Mouse (Mus musculus) kidney, adult 18-20 months (tissue): ENCODE results near the gene Dnajb2.
A peak's percentile ranks its signal among the peaks of the same experiment; 100 is the strongest.
"Not testable (repeated sequence)": the region's sequence is repeated elsewhere in the genome, so short reads cannot be mapped to it uniquely, and the experiment has no call there.

Experiments used
- DNase-seq: peaks from one replicate; pipeline ENCODE4 v3.0.0; 2021

Dnajb2 gene

DNA sequence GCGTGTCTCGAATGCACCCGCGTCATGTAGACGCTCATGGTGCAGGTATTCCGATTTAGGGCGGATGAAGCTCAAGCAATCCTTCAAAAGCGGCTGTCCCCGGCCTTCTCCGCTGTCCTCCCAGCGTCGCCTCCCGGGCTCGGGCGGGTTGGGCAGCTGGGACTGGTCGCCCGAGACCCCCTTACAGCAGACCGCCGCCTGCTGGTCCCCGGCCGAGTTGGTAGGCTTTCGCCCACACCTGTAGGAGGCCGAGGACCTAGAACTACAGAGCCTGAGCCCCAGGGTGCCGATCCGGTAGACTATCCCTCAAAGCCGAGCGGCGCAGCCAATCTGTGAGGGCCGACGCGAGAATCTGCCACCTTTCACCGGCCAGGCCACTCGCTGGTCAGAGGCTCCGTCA lies 16.7 kb upstream of the Dnajb2 start, which contains the start of gene Tuba4a:
TSS of gene Tuba4a (minus strand) at position 335 of the 400 bp plus-strand sequence.
- DNase-seq: no peak

DNA sequence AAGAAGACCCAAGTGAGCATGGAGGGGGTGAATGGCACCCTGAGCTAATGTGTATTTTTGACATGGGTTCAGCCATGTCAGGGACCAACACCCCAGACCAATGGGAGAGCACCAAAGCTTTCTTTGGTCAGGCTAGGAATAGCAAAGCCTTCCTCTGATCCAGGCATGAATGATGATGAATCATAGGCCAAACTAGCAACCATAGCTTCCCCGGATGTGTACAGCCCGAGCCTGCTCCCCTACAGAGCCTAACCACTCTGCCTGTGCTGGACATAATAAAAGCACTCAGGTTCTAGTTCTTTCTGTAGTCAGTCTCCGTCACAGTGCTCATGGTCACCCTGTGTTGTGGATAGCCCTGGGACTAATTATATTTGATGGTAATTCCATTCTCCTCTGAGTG lies 14.7 kb upstream of the Dnajb2 start:
- no peak for DNase-seq

GRCm38 (mm10) chr1:75222926-75223325 lies 13.3 kb upstream of the Dnajb2 start:
- DNase-seq: no peak

DNA sequence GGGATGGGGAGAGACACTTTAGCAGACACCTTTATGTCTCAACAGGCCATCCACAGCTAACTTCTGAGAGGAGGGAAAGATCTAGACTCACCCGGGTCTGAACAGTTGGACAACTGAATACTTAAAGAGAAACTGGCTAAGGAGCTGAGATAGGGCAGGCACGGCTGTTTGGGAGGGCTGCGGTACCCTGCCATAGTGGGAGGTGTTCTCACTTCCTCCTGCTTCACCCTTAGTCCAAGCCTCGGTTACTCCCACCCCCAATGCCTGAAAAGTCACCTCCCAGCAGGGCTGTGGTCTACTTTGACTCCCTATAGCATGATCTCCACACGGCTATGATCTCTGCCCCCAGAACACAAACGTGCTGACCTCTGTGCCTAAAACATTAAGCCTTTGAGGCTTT lies 12.7 kb upstream of the Dnajb2 start:
- no peak for DNase-seq

GRCm38 (mm10) chr1:75225473-75225872 lies 10.7 kb upstream of the Dnajb2 start:
- no peak for DNase-seq

DNA sequence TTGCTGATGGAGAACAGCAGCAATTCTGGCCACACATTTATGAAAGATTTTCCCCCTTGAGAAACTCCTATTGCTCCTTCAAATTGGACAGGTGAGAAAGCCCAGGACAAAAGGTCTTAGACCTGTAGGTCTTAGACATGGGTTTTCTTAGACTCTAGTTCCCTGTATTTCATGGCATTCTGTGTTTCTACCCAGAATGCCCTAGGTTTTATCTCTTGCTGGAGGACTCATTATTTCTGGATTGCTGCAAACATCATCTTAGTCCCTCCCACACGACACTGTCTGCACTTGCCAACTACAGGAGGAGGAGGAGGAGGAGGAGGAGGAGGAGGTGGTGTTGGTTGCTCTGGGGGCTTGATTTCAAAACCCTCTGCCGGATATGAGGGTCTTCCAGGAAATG lies 10.1 kb upstream of the Dnajb2 start:
- no peak for DNase-seq

GRCm38 (mm10) chr1:75227653-75228052 lies 8.6 kb upstream of the Dnajb2 start:
- DNase-seq: no peak

- DNase-seq: no peak
These were observed 7.0 kb upstream of the Dnajb2 start for GRCm38 (mm10) chr1:75229158-75229557.

DNA sequence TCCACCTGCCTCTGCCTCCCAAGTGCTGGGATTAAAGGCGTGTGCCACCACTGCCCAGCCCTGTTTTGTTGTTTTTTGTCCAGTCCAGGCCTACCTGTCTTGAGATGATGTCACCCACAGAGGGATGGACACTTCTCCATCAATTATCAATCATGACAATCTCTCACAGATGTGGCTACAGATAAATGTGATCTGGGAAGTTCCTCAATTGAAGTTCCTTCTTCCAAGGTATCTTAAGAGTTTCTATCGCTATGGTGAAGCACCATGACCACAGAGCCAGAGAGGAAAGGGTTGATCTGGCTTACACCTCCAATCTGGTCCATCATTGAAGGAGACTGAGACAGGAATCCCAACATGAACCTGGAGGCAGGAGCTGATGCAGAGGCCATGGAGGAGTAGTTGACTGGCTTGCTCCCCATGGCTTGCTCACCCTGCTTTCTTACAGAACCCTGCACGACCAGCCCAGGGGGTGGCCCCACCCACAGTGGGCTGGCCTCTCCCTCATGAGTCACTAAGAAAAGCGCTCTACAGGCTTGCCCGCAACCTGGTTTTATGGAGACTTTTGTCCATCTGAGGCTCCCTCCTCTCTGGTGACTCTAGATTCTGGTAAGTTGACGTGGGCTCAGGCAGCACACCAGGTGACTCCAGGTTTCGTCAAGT lies 5.7 kb upstream of the Dnajb2 start:
- DNase-seq: no peak

DNA sequence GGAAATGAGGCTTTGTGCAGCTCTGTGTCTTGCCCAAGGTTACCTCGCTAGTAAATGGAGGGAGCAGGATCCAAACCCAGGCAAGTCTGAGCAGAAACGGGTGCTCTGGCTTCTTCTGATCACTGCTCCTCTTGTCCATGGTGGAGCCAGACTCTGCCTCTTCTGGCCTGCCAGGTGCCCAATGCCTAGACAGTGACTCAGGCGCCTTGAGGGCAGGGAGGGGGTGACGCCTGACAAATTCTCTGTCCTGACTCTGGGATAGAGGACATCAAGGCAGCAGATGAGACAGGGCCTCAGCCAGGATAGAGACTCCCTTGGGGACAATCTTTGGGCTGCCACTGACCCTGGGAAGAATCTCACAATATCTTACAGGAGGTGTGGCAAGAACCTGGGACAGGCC lies 5.0 kb upstream of the Dnajb2 start:
- DNase-seq: no peak

GRCm38 (mm10) chr1:75231664-75232152 lies 4.5 kb upstream of the Dnajb2 start, which contains the start of gene A630095N17Rik:
TSS of gene A630095N17Rik (minus strand) at chr1:75232102.
- DNase-seq: no peak

DNA sequence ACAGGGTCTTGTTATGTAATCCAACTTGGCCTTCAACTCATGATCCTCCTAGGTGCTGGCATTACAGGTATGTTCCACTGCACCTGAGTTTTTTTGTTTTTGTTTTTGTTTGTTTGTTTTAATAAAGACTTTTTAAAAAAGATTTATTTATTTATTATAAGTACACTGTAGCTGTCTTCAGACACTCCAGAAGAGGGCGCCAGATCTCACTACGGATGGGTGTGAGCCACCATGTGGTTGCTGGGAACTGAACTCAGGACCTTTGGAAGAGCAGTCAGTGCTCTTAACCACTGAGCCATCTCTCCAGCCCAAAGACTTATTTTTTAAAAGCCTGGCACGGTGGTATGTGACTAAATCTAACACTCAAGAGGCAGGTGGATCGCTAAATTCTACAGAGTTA lies 3.7 kb upstream of the Dnajb2 start:
- not testable (repeated sequence) for DNase-seq

DNA sequence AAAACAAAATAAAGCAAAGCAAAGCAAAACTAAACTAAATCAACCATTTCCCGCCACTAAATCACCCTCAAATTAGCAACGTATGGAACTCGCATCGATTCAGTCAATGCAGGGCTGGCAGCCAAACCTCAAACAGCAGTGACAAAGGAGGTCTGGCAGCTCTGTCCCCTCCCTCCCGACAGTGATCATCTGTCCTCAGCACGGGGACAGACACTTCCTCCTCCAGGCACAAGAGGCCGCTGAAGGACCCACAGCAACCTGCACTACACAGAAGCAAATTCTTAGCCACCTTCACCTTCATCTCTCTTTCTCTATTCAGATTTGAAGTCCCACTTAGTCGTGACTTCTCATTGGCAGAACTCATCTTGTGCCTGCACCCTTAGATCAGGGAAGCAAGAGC lies 1.6 kb upstream of the Dnajb2 start:
- DNase-seq: peak; percentile 74

GRCm38 (mm10) chr1:75239591-75239990 lies 3.4 kb downstream of the Dnajb2 start:
- no peak for DNase-seq

DNA sequence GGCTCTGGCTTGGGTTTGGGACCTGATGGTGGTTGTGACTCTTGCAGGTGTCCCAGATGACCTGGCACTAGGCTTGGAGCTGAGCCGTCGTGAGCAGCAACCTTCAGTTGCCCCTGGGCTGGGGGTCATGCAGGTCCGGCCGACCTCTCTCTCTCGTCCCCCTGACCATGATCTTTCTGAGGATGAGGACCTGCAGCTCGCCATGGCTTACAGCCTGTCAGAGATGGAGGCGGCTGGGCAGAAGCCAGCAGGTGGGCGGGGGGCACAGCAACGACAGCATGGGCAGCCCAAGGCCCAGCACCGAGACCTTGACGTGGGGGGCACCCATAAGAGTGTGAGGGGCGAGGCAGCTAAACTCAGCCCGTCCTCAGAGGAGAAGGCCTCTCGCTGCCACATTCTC lies 7.2 kb downstream of the Dnajb2 start:
- no peak for DNase-seq

DNA sequence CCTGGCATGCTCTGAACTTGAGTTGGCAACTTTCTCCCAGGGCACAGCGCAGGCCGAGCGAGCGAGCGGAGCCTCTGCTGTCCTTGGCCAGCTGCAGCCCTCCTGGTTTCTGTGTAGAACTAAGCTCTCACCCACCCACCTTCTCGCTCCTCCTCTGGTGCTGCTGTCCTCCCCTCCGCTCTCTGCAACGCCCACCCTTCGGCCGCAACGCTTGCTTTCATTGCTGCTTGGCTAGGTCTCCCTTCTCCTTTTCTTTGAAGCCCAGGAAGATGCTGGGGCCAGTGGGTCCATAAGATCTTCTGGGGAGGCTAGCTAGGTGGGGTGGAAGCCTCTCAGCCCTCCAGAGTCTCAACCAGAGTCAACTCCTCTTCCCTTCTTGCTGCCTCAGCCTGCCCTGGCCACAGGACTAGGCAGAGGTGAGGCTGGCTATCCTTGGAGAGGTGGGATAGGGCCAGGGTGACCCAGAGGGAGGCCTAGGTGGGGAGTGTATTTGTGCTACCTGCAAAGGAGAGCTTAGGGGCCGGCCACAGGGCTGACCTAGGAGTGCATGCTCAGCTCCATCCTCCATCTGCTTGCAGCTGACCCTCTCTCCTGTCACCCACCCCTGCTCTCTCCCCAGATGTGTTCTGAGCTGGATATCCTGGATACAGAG lies 8.1 kb downstream of the Dnajb2 start:
- no peak for DNase-seq

- peak; percentile 51 for DNase-seq
These were observed 8.6 kb downstream of the Dnajb2 start for GRCm38 (mm10) chr1:75244836-75245235.

DNA sequence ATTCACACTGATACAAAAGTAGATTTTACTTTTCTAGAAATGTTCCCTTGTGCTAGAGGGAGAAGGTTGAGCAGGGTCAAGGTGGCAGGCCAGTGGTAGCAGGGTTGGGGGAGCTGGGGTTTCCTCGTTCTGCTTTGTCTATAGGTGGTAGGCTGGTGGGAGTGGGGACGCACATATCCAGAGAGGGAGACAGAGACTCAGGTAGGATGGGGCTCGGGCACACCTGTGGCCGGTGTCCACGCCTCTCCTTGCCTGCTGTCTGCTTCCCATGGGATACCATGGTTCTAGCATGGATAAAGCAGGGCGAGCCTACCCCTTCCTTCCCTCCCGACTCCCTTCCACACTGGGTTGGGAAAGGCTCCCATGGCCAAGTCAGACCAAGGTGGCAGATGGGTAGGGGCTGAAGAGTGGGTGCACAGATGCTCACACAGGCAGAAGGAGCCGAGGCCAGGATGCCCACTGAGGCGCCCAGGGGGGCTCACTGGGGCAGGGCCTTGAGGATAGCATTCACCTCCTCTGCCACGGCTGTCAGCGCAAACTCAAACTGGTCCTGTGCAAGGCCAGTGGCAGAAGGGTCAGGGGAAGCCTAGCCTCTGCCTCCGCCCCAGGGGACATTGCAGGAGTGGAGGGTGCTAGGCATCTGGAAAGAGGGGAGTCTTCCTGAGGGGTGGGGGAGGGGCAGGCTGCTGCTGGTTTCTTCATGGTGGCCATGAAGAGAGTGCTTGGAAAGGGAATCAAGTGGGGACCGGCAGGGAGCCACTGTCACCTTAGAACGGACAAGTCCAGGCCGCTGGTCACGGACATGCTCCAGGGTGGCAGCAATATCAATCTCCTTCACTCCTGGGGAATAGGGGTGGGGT lies 11.1 kb downstream of the Dnajb2 start:
- DNase-seq: no peak

DNA sequence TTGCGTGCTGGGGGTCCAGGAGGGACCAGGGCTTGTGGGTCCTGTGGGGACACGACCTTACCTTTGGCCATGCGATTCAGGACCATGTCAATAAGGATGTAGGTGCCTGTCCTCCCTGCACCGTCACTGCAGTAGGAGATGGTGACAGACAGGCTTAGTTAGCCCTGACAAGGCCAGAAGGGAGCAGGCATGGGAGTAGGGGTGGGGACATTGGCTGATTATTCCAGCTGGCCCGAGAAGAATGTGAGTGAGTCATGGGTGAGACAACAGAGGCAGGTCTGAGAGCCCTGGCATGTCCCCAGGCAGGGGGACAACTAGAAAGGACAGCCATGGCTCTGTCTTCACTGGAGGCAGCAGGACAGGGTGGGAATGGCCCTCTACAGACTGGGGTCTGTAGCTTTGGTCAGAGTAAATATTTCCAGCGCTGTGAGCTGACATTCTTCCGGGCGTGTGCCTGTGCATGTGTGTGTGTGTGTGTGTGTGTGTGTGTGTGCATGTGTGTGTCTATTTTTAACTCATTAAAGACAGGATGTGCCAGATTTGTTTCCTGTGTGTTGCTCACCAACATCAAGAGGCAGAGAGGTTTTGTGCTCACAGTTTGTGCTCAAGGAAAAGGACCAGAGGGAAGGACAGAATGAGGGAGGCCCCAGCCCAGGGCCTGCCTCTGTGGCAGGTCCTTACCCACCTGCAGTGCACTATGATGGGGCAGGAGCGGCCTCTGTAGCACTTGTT lies 12.0 kb downstream of the Dnajb2 start:
- no peak for DNase-seq

DNA sequence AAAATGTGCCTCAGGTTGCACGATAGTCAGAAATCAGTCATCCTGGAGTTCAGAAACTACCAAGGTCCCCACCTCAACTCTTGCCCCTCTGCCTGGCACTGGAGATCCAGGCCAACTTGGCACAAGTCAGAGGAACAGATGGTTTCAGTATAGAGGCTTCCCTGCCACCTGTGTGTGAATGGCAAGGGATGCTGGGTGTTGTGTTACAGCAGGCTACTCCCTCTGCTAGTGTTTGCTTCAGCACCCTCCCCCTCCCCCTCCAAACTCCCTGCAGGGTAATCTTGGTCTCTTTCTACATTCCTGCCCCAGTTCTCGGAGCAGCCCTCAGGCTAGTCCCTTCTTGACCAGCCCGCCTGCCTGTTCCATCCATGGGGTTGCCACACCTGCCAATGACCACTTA lies 14.3 kb downstream of the Dnajb2 start:
- DNase-seq: no peak

DNA sequence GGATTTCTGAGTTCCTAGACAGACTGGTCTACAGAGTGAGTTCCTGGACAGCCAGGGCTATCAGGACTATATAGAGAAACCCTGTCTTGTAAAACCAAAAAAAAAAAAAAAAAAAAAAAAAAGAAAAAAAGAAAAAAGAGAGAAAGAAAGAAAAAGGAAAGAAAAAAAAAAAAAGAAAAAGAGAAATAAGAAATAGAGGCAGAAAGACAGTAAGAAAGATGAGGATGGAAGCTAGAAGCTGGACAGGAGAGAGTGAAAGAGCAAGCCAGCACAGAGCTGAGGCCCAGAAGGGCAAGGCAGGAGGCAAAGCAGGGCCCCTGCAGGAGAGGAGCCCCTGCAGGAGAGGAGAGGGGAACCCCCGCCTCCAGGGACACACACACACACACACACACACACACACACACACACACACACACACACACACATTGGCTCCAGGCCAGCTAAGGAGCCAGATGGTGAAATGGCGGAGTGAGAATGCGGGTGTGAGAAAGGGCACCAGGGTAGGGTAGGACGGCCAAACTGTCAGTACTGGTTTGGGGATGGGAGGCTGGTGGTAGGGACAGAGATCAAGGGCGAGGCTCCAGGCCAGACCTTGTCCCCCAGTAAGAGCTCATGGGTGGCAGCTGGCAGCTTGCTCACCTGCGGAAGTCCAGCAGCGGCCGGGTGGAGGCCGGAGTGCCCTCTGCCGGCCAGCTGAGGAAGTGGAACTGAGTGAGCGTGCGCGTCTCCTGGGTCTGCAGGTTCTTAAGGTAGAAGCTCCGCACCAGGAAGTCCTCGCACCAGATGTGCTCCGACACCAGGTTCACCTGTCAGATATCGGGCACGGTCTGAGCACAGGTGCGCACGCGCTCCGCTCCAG lies 15.1 kb downstream of the Dnajb2 start:
- DNase-seq: peak; percentile 91

DNA sequence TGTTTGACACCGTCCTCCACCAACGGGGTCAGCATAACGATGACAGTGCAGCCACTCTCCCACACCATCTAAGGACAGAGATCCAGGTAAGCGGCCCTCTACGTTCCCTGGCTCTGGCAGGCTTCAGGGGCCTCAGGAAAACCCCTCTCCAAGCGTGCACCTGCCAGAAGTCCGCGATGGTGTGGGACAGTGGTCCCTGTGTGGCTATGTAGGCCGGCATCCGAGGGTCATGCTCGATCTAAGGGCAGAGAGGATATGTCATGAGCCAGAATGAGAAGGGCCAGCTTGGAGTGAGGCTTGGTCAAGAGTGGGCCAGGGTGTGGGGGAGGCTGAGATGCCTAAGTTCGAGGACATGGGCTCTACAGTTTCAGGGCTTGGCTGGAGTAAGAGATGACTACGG lies 16.1 kb downstream of the Dnajb2 start:
- DNase-seq: no peak
